In the genomic region with DNA sequence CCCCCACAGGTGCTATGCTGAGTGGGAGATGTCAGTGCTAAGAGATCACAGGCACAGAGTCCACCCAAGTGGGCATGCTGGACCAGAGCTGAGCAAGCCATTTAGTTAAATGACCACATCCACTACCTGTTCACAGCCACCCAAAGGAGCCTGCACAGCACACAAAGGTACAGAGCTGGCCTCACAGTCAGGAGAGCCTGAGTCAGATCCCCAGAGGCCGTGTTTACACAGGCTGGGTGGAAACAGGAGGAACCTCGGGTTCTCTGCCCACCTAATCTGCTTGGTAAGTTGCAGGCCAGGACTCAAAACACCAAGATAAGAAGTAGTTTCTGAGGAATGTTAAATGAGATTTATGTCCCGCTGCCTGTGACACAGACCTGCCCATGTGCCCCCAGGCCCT, we compare ENCODE assay signal across 23 mouse cellular contexts.
DNase-seq lines count a peak whose midpoint lies in the region; ATAC-seq and TF ChIP-seq lines count a peak whose summit lies in the region.
"Had no signal": no experiment of that assay in that cellular context is flagged by ENCODE, and none has a peak within 500 bp of the region (broad histone marks: within the 10 kb centered on the region; RNA-seq: fewer than 3 reads in every experiment).

No protein-coding gene starts in this region.

- WGBS in limb, embryonic 10.5 days, result 66% methylated on average over 3 of the region's 3 CpGs
- 28% methylated on average over 3 of the region's 3 CpGs for WGBS in liver, embryonic 16.5 days (ENCODE audit: insufficient replicate concordance)
- 36% methylated on average over 3 of the region's 3 CpGs for WGBS in stomach, postnatal 0 days
- 82% methylated on average over 3 of the region's 3 CpGs for WGBS in forebrain, embryonic 11.5 days

- no peak overlapping the region for H3K4me3 ChIP-seq in limb, embryonic 10.5 days
- no peak overlapping the region for H3K4me3 ChIP-seq in liver, embryonic 16.5 days (ENCODE audit: low read depth, low read length)
- H3K4me3 ChIP-seq in stomach, postnatal 0 days (ENCODE audit: low read depth, low read length), result no peak overlapping the region
- no peak overlapping the region for H3K4me3 ChIP-seq in forebrain, embryonic 11.5 days (ENCODE audit: low read depth, low read length)
- H3K4me3 ChIP-seq: embryonic facial prominence, embryonic 12.5 days; forebrain, embryonic 12.5 days; hindbrain, embryonic 13.5 days; lung, embryonic 15.5 days; midbrain, embryonic 12.5 days had no signal

- TF ChIP-seq CTCF in stomach, postnatal 0 days (IDR thresholded peaks at IDR 0.05; ENCODE audit: low read depth), result no peak

- peaks cover 24% of the 10 kb centered on the region for H3K4me1 ChIP-seq in limb, embryonic 10.5 days
- H3K4me1 ChIP-seq in liver, embryonic 16.5 days (ENCODE audit: control insufficient read depth, low read depth, low read length), result peaks cover 8% of the 10 kb centered on the region
- no peaks in the 10 kb centered on the region for H3K4me1 ChIP-seq in stomach, postnatal 0 days (replicated peaks; ENCODE audit: control insufficient read depth, insufficient read depth)
- H3K4me1 ChIP-seq in forebrain, embryonic 11.5 days (replicated peaks; ENCODE audit: control insufficient read depth, insufficient read depth, low read length), result no peaks in the 10 kb centered on the region
- H3K4me1 ChIP-seq: embryonic facial prominence, embryonic 12.5 days; midbrain, embryonic 12.5 days had no signal

- peak; percentile 30 to 36 for DNase-seq in urinary bladder, adult 18-20 months (ENCODE audit: low spot score in 2 of 2)
- DNase-seq in urinary bladder, postnatal 25 days (ENCODE audit: low spot score), result no peak
- DNase-seq in limb, embryonic 10.5 days (ENCODE audit: low spot score), result no peak
- peak; percentile 71 for DNase-seq in stomach, postnatal 0 days (ENCODE audit: low spot score)
- no peak for DNase-seq in retina, postnatal 1 day
- DNase-seq in forebrain, embryonic 11.5 days (ENCODE audit: low spot score), result no peak
- DNase-seq: adrenal gland, postnatal 10 days; B cell, adult 2 months; cerebellum, adult 18-20 months; cerebellum, postnatal 14 days; kidney, adult 9 months; kidney, postnatal 25 days; right cerebral cortex, postnatal 14 days; thymus, postnatal 36 days had no signal

- TF ChIP-seq EP300 in stomach, postnatal 0 days (optimal IDR thresholded peaks at IDR 0.05), result no peak

- ATAC-seq in liver, embryonic 16.5 days (ENCODE audit: low read depth), result 0 out of 2 replicates have a peak, but pooled peaks have one; percentile 40
- peak; percentile 93 for ATAC-seq in stomach, postnatal 0 days (ENCODE audit: low FRiP score, low TSS enrichment)
- ATAC-seq in forebrain, embryonic 11.5 days (replicated peaks; ENCODE audit: low FRiP score), result no peak
- ATAC-seq: activated CD4-positive, CD25-positive, alpha-beta regulatory T cell, adult 4 months had no signal

- no peaks in the 10 kb centered on the region for H3K9me3 ChIP-seq in limb, embryonic 10.5 days (replicated peaks)
- H3K9me3 ChIP-seq in liver, embryonic 16.5 days (replicated peaks; ENCODE audit: control insufficient read depth, low read length), result no peaks in the 10 kb centered on the region
- H3K9me3 ChIP-seq in stomach, postnatal 0 days (ENCODE audit: control insufficient read depth, low read length), result no peaks in the 10 kb centered on the region
- H3K9me3 ChIP-seq in forebrain, embryonic 11.5 days (ENCODE audit: control insufficient read depth, low read length), result no peaks in the 10 kb centered on the region
- H3K9me3 ChIP-seq: embryonic facial prominence, embryonic 12.5 days; forebrain, embryonic 12.5 days; G1E; hindbrain, embryonic 13.5 days; lung, embryonic 15.5 days; midbrain, embryonic 12.5 days had no signal

- H3K36me3 ChIP-seq in limb, embryonic 10.5 days, result peaks cover 32% of the 10 kb centered on the region
- H3K36me3 ChIP-seq in liver, embryonic 16.5 days (ENCODE audit: control insufficient read depth, insufficient read depth), result no peaks in the 10 kb centered on the region
- H3K36me3 ChIP-seq in stomach, postnatal 0 days (ENCODE audit: control insufficient read depth, insufficient read depth, low read length), result no peaks in the 10 kb centered on the region
- no peaks in the 10 kb centered on the region for H3K36me3 ChIP-seq in forebrain, embryonic 11.5 days (ENCODE audit: control insufficient read depth, insufficient read depth, low read length)
- H3K36me3 ChIP-seq: lung, embryonic 15.5 days had no signal

- no peak overlapping the region for H3K9ac ChIP-seq in liver, embryonic 16.5 days (ENCODE audit: low read depth, low read length)
- no peak overlapping the region for H3K9ac ChIP-seq in stomach, postnatal 0 days (ENCODE audit: low read length)
- H3K9ac ChIP-seq in forebrain, embryonic 11.5 days (ENCODE audit: low read length), result no peak overlapping the region
- H3K9ac ChIP-seq: embryonic facial prominence, embryonic 12.5 days; forebrain, embryonic 12.5 days; hindbrain, embryonic 13.5 days; lung, embryonic 15.5 days; midbrain, embryonic 12.5 days had no signal

- 0 out of 2 replicates have a peak overlapping the region, but pooled peaks have one; percentile 16 for H3K27ac ChIP-seq in limb, embryonic 10.5 days
- H3K27ac ChIP-seq in liver, embryonic 16.5 days (ENCODE audit: low read length), result 0 out of 2 replicates have a peak overlapping the region, but pooled peaks have one; percentile 9
- peak overlapping the region; percentile 71; the same call in 1 of the 2 replicates for H3K27ac ChIP-seq in stomach, postnatal 0 days (replicated peaks)
- H3K27ac ChIP-seq in forebrain, embryonic 11.5 days (ENCODE audit: low read depth, low read length), result no peak overlapping the region
- H3K27ac ChIP-seq: embryonic facial prominence, embryonic 12.5 days; forebrain, embryonic 12.5 days; hindbrain, embryonic 13.5 days; lung, embryonic 15.5 days; midbrain, embryonic 12.5 days had no signal

- no peaks in the 10 kb centered on the region for H3K27me3 ChIP-seq in limb, embryonic 10.5 days (ENCODE audit: low read depth, poor library complexity, severe bottlenecking)
- no peaks in the 10 kb centered on the region for H3K27me3 ChIP-seq in liver, embryonic 16.5 days (ENCODE audit: control insufficient read depth, insufficient read depth, low read depth, low read length)
- no peaks in the 10 kb centered on the region for H3K27me3 ChIP-seq in stomach, postnatal 0 days (ENCODE audit: control insufficient read depth, insufficient read depth, low read length)
- no peaks in the 10 kb centered on the region for H3K27me3 ChIP-seq in forebrain, embryonic 11.5 days (ENCODE audit: control insufficient read depth, insufficient read depth, low read length)
- H3K27me3 ChIP-seq: CH12.LX; embryonic facial prominence, embryonic 12.5 days; forebrain, embryonic 12.5 days; hindbrain, embryonic 13.5 days; lung, embryonic 15.5 days; midbrain, embryonic 12.5 days had no signal

- H3K4me2 ChIP-seq in liver, embryonic 16.5 days (ENCODE audit: low read depth, low read length), result no peak overlapping the region
- no peak overlapping the region for H3K4me2 ChIP-seq in stomach, postnatal 0 days (replicated peaks; ENCODE audit: low read depth)
- no peak overlapping the region for H3K4me2 ChIP-seq in forebrain, embryonic 11.5 days (ENCODE audit: low read depth, low read length, severe bottlenecking)
- H3K4me2 ChIP-seq: embryonic facial prominence, embryonic 12.5 days; forebrain, embryonic 12.5 days; hindbrain, embryonic 13.5 days; lung, embryonic 15.5 days; midbrain, embryonic 12.5 days had no signal

Comparison
In these comparisons a context has a peak if more than half of its experiments do, and no peak if none do; other contexts are left out.
1. DNase-seq: peak in urinary bladder, adult 18-20 months (2 of 2) and stomach, postnatal 0 days (single experiment); none in urinary bladder, postnatal 25 days (single experiment), limb, embryonic 10.5 days (single experiment), retina, postnatal 1 day (single experiment) and forebrain, embryonic 11.5 days (single experiment).